10 mouse cellular contexts compared by ENCODE assay signal in the genomic region with DNA sequence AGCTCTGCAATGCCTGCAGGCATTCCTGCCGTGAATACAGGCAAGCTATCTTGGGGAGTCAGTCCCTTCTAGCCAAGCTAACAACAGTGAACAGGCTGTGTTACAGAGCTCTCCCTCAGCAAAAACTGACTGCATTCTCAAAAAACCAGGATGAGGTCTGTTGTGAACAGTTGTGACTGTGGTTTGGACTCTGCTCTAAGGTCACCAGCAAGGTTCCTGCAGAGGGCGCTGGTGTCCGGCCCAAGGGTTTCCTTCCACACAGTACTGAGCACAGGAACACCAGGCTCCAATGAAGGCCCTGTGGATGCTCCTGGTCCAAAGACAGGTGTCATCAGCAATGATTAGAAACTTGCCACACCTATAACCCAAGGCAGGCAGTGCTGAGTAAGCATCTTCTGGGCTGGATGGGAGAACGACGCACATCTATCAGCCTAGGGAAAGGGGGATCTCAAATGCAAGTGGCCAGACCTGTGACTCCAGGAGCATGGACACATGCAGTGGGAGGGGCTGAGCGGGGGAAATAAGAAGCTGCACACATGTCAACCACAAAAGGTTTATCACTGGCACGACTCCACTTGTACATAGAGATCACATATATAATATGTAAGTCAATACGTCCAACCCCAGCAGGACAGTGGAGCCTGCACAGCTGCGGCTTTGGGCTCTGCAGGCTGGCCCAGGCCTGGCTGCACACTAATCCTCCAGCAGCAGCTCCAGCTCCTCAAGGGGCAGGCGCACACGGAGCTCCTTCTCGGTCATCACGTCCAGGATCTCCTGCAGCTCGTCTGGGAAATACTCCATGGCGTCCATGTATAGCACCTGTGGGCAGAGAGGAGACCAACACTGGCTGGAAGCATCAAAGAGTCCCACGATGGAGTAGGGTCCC. TPM values are rescaled to one million over a fixed set of nuclear protein-coding genes. Genes with fewer than 3 reads are reported as not detected.
DNase-seq lines count a peak whose midpoint lies in the region; ATAC-seq and TF ChIP-seq lines count a peak whose summit lies in the region.
"Had no signal": no experiment of that assay in that cellular context is flagged by ENCODE, and none has a peak within 500 bp of the region (broad histone marks: within the 10 kb centered on the region; RNA-seq: fewer than 3 reads in every experiment).

No protein-coding gene starts in this region.

- H3K27ac ChIP-seq in heart, postnatal 0 days (ENCODE audit: low read depth): no peak overlapping the region
- no peak overlapping the region for H3K27ac ChIP-seq in neural tube, embryonic 12.5 days
- no peak overlapping the region for H3K27ac ChIP-seq in hindbrain, embryonic 15.5 days (replicated peaks)
- H3K27ac ChIP-seq: embryonic facial prominence, embryonic 12.5 days had no signal

- WGBS in heart, postnatal 0 days: 81% methylated on average over 16 of the region's 16 CpGs
- 85% methylated on average over 16 of the region's 16 CpGs for WGBS in neural tube, embryonic 12.5 days
- 81% methylated on average over 16 of the region's 16 CpGs for WGBS in hindbrain, embryonic 15.5 days

- H3K4me2 ChIP-seq in heart, postnatal 0 days (ENCODE audit: low read depth, low read length): no peak overlapping the region
- no peak overlapping the region for H3K4me2 ChIP-seq in neural tube, embryonic 12.5 days (replicated peaks)
- H3K4me2 ChIP-seq in hindbrain, embryonic 15.5 days: no peak overlapping the region
- H3K4me2 ChIP-seq: embryonic facial prominence, embryonic 12.5 days had no signal

- no peaks in the 10 kb centered on the region for H3K27me3 ChIP-seq in heart, postnatal 0 days (ENCODE audit: control insufficient read depth, insufficient read depth, low read length)
- no peaks in the 10 kb centered on the region for H3K27me3 ChIP-seq in neural tube, embryonic 12.5 days (replicated peaks)
- no peaks in the 10 kb centered on the region for H3K27me3 ChIP-seq in hindbrain, embryonic 15.5 days
- no peaks in the 10 kb centered on the region for H3K27me3 ChIP-seq in splenic B cell, adult 2 months (ENCODE audit: control insufficient read depth, insufficient read depth, low read length, poor library complexity, severe bottlenecking)
- H3K27me3 ChIP-seq: embryonic facial prominence, embryonic 12.5 days had no signal

- H3K4me3 ChIP-seq in heart, postnatal 0 days (ENCODE audit: low read depth, low read length): no peak overlapping the region
- no peak overlapping the region for H3K4me3 ChIP-seq in neural tube, embryonic 12.5 days
- H3K4me3 ChIP-seq in hindbrain, embryonic 15.5 days: no peak overlapping the region
- H3K4me3 ChIP-seq: embryonic facial prominence, embryonic 12.5 days had no signal

- peaks cover 7% of the 10 kb centered on the region; the same call in 1 of the 2 replicates for H3K4me1 ChIP-seq in heart, postnatal 0 days (ENCODE audit: control insufficient read depth, insufficient read depth)
- H3K4me1 ChIP-seq in neural tube, embryonic 12.5 days: no peaks in the 10 kb centered on the region
- H3K4me1 ChIP-seq in hindbrain, embryonic 15.5 days (replicated peaks): no peaks in the 10 kb centered on the region
- H3K4me1 ChIP-seq: embryonic facial prominence, embryonic 12.5 days had no signal

- no peaks in the 10 kb centered on the region for H3K9me3 ChIP-seq in heart, postnatal 0 days (replicated peaks; ENCODE audit: control insufficient read depth, low read length)
- no peaks in the 10 kb centered on the region for H3K9me3 ChIP-seq in neural tube, embryonic 12.5 days
- H3K9me3 ChIP-seq in hindbrain, embryonic 15.5 days: no peaks in the 10 kb centered on the region
- H3K9me3 ChIP-seq: embryonic facial prominence, embryonic 12.5 days had no signal

- peaks cover 65% of the 10 kb centered on the region for H3K36me3 ChIP-seq in heart, postnatal 0 days (replicated peaks; ENCODE audit: control insufficient read depth, insufficient read depth, low read length)
- H3K36me3 ChIP-seq in neural tube, embryonic 12.5 days: peaks cover 90% of the 10 kb centered on the region
- H3K36me3 ChIP-seq in hindbrain, embryonic 15.5 days: peaks cover 80% of the 10 kb centered on the region
- H3K36me3 ChIP-seq in splenic B cell, adult 2 months (ENCODE audit: control insufficient read depth, insufficient read depth, low read length, poor library complexity, severe bottlenecking): peaks cover 9% of the 10 kb centered on the region

- no peak overlapping the region for H3K9ac ChIP-seq in heart, postnatal 0 days (replicated peaks; ENCODE audit: low read depth, low read length)
- no peak overlapping the region for H3K9ac ChIP-seq in neural tube, embryonic 12.5 days
- no peak overlapping the region for H3K9ac ChIP-seq in hindbrain, embryonic 15.5 days
- H3K9ac ChIP-seq: embryonic facial prominence, embryonic 12.5 days had no signal

- TF ChIP-seq CTCF in heart, postnatal 0 days (IDR thresholded peaks at IDR 0.05; ENCODE audit: low read depth): peak; percentile 11; the same call in 1 of the 2 replicates

- DNase-seq in heart, postnatal 0 days (ENCODE audit: low spot score): no peak
- DNase-seq in heart, postnatal 36 days: no peak
- no peak for DNase-seq in neural tube, embryonic 10.5 days (ENCODE audit: extremely low spot score, low spot score)
- DNase-seq in splenic B cell, adult 2 months (ENCODE audit: low read depth, low spot score): peak; percentile 32
- no peak for DNase-seq in thymus, postnatal 36 days
- DNase-seq in frontal cortex, postnatal 10 days (ENCODE audit: low spot score in 2 of 2): no peak
- DNase-seq: thymus, adult 2 months had no signal

- intact Hi-C loops in heart, postnatal 36 days (cut with DNase I): no loop called here

- TF ChIP-seq EP300 in heart, postnatal 0 days (IDR thresholded peaks at IDR 0.05; ENCODE audit: low read depth): no peak

- no peak for ATAC-seq in heart, postnatal 0 days (ENCODE audit: insufficient read depth, low read depth)
- peak; percentile 37; the same call in 1 of the 2 replicates for ATAC-seq in neural tube, embryonic 12.5 days (ENCODE audit: low FRiP score, low read depth)
- peak; percentile 43 for ATAC-seq in hindbrain, embryonic 15.5 days (ENCODE audit: low FRiP score, low read depth)

RNA-seq across cellular contexts. Expression of gene Psmc1, which starts 15.2 kb away (rescaled TPM):
- total RNA-seq in heart, postnatal 0 days (2014; rRNA removed; ENCODE audit: low replicate concordance): 52.4 and 163 TPM in 2 replicates
- polyA plus RNA-seq in heart, postnatal 0 days (2015; fragmentation: Nextera tagmentation; extraction: Ambion mirVana): 192 and 202 TPM in 2 replicates
- 100 to 1,000 TPM; 129 to 147 TPM for total RNA-seq in heart, postnatal 36 days (2021)
- 328 and 358 TPM in 2 replicates for polyA plus RNA-seq in neural tube, embryonic 12.5 days (2016; fragmentation: Nextera tagmentation; extraction: Ambion mirVana)
- polyA plus RNA-seq in hindbrain, embryonic 15.5 days (2015; fragmentation: Nextera tagmentation; extraction: Ambion mirVana): 263 and 274 TPM in 2 replicates

RNA-seq across cellular contexts. Expression of gene Nrde2, which starts 34.3 kb away (rescaled TPM):
- 13.7 and 16.6 TPM in 2 replicates for total RNA-seq in heart, postnatal 0 days (2014; rRNA removed; ENCODE audit: low replicate concordance)
- 7.6 and 7.7 TPM in 2 replicates for polyA plus RNA-seq in heart, postnatal 0 days (2015; fragmentation: Nextera tagmentation; extraction: Ambion mirVana)
- 10 to 100 TPM; 10.4 to 11.5 TPM for total RNA-seq in heart, postnatal 36 days (2021)
- polyA plus RNA-seq in neural tube, embryonic 12.5 days (2016; fragmentation: Nextera tagmentation; extraction: Ambion mirVana): 14.7 and 15.1 TPM in 2 replicates
- 12.5 and 13.4 TPM in 2 replicates for polyA plus RNA-seq in hindbrain, embryonic 15.5 days (2015; fragmentation: Nextera tagmentation; extraction: Ambion mirVana)
